Mouse (Mus musculus): ENCODE results near the gene St5.

DNA sequence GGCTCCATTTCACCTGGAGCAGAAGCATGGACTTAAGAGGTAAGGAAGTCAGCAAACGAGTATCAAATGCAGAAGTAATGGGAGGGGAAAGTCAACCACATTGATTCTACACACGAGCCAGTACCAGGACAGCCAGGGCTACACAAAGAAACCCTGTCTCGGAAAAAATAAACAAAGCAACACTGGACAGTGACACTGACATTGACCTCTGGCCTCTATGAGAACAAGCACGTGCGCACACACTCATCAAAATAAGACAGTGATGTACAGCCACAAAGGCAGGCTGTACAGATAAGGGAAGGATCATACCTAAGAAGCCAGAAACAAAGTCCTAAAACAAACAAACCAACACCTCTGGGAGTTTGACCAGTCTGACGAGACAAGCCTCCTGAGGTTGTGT is 45.5 kb downstream of the St5 start:
- TF ChIP-seq POLR2A (IDR thresholded peaks at IDR 0.05; ENCODE audit: low read depth, low read length) (no peak), CTCF (IDR thresholded peaks at IDR 0.05; ENCODE audit: borderline replicate concordance, insufficient read depth, low read length) (no peak)
